Mouse (Mus musculus) heart, adult 11 months (tissue): Measurements from ENCODE around the gene Chrna4.

Source experiments
- DNase-seq: peaks from one replicate; pipeline ENCODE4 v3.0.0; 2022

Gene Chrna4

DNA sequence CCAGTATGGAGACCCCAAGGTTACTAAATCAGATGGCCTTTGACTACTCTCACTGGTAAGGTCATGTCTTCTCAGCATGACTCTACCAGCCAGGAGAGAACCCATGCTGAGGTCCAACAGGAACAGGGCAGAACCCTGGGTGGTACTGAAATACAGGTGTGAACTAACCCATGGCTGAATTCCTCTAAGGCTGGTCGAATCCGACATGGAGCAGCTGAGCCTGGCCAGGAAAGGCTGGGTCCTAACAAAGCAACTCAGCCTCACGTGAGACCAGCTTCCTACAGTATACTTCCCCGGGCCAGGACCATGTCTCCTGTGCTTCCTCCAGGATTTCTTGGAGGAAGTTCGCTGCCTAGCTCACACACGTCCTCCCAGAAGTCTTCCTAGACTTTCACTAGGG lies 6.8 kb downstream of the Chrna4 start:
- no peak for DNase-seq

DNA sequence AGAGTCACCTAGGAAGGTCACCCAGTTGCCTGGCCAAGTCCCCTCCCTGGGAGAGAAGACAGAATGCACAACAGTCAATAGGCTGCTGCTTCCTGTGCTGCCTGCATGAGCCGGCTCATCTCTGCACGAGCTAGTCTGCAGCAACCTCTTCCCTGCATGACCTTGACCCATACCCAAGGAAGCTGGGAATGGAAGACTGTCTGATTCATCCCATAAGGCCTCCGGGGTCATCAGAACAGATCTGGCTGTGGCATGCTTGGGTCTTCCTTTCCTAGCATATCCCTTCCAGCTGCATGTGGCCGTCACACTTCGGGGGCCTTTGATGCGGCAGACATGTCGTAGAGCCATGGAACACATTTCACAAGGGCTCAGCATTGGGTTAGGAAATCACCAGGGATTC lies 8.2 kb downstream of the Chrna4 start:
- DNase-seq: no peak

DNA sequence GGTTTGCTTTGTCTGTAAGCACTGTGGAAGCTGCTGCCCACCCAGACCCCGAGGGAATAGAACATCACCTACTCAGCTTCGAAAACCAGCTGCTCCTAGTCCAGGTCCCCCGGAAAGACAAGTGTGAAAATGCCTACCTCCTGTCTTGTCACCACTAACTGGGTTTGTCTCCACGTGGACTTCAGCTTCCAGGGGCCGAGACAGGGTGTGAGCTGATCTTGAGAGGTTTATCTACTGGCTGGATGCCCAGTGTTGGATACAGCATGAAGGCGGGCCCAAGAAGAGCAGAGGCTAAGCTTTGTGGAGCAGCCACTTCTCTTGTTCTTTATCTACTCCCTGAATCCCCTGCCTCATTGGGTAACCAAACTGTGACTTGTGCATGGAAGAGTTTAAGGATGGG lies 10.0 kb downstream of the Chrna4 start:
- DNase-seq: no peak

DNA sequence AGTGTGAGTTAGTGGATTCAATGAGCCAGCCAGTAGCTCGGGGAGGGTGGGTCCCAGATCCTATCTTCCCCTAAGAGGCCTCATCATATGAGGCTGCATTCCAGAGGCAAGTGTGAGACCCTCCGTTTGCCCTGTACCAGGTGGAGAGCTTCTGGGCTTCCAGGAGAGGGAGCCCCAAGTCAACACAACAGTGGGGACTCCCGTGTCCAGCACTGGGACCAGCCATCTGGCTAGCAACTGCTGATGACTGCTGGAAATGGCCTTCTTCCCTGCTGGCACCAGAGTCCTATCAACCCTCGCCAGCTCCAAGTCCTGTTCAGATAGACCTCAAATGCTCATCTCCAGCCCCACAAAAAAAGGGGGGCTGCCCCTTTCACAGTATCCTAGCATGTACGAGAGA lies 10.9 kb downstream of the Chrna4 start:
- no peak for DNase-seq

DNA sequence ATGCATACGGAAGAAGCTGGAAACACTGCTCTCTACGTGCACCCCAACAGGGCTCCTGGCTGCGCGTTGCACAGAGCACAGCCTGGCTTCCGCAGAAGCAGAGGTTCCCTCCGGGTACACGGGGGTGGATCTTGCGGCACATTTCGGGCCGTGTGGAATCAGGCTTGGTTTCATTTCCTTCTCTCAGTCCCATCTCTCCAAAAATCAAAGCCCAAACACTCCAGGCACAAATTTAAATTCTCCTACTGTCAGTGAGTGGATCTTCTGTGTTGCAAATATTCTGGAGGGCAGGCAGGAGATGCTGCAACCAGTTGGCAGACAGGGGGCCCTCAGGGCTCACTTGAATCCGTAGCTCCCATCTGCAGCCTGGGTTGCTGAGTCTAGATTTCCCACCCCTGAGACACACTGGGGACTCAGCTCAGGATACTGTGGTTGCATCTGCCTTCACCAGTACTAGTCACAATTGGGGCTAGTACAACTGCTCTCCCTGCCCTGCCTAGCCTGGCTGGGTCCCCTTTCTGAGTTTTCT lies 11.9 kb downstream of the Chrna4 start:
- no peak for DNase-seq

DNA sequence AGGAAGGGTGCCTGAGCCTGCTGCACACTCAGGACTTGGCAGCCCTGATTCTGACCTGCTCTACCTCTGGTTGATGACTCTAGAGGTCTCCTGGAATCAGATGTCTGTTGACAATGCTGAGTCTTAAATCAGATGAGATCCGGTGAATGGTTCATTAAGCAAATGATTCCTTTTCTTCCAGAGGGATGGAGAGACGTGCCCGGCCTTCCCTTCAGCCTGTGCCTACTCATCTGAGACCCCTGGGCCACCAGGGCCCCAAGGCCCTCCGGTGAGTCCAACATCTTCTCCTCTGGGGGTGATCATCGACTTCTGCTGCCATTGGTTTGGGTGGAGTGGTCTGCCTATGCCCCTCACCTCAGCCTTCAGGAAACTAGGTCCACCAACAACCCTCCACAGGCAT lies 35.0 kb downstream of the Chrna4 start:
- DNase-seq: no peak

DNA sequence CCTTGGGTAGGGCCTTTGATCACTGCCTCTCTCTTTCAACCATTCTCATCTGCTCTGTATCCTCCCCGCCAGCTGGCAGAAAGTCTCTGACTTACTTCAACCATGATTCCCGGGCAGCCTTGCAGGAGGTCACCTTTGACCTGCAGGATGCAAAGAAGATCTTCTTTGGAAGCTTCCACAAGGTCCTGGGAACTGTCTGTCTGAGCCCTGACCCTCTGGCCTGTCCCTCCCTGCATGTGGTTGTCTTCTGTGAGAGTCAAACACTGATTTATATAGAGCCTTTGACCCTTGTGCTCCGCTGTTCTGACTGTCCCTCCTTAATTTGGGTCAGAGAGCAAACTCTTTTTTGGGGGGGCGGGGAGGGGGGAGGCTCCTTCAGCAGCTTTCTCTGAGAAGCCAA lies 36.3 kb downstream of the Chrna4 start:
- DNase-seq: no peak

DNA sequence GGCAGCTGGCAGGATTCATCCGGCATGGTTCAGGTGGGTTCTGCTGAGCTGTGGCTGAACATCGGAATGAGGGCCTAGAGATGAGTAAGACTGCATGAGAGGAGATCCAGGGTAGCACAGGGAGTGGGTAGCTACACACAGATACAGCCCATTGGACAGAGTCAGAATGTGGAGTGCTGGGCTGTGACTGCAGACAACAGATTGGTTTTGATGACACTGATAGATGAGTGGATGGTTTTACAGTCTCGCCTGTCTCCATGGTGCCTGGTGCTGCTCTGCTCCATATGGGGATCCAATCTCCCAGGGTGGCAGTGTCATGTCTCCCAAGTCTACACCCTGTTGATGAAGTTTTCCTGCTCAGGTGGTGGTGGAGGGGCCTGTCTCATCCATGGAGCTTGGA lies 46.4 kb downstream of the Chrna4 start:
- DNase-seq: no peak

DNA sequence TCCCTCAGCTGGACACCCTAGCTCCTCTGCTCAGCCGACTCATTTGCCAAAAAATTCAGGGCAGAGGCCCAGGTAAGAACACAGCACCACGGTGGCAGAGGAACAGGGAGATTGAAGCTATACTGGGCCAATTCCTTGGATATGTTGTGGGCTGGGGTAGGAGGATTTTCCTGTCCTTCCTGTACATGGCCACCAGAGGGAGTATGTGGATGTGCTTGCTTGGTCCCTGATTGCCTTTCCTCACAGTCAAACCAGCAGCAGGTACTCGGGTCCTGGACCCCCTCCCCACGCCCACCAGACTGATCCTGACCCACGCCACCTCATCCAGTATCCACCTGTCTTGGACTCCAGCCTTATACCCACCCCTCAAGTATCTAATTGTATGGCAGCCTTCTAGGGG lies 46.9 kb downstream of the Chrna4 start:
- DNase-seq: no peak

DNA sequence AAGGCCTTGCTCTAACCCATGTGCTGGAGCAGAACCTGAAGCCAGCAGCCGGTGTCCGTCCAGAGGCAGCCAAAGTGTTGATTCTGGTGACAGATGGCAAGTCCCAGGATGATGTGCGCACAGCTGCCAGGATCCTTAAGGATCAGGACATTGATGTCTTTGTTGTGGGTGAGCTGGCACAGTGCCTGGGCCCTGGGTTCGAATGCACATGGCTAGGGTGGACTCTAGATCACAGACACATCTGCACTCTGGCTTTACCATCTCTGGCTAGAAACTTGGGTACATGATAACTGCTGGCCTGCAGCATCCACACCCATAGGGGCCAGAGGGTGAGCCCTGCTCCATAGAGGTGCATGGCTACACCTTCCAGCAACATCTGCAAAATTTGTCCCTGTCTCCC lies 47.9 kb downstream of the Chrna4 start:
- DNase-seq: no peak

DNA sequence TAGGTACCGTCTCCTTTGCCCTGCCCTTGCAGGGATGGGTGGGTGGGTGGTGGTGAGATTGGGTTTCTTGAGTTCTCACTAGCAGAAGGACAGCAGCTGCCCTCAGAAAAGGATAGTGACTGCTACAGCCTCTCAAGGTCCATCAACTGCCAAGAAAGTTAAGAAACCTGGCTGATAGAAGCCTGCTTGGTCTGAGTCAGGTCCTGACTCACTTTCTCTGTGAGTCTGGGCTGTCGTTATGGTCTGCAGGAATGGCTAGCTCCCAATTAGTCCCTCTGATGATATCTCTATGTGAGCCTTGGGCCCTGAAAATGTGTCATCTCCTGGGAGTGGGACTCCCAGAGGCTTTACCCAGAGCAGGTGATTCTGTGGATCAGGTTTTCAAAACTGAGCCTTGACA lies 49.0 kb downstream of the Chrna4 start:
- no peak for DNase-seq

DNA sequence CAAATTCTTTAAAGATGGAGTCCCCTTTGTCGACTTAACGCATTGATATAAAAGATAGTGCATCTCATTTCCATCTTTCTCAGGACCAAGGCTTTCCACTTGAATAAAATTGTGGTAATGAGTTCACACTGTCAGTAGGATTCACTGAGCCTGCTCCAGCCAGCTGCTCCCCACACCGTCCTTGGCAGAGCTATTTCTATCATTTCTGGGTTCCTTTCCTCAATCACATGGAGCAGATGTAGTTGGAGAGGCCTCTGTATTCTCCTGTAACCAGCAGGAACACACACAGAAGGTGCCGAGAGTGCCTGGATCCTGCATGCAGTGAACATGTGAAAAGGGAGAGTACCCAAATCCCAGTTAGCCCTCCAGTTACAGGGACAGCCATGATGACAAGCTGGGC lies 53.0 kb downstream of the Chrna4 start:
- no peak for DNase-seq

DNA sequence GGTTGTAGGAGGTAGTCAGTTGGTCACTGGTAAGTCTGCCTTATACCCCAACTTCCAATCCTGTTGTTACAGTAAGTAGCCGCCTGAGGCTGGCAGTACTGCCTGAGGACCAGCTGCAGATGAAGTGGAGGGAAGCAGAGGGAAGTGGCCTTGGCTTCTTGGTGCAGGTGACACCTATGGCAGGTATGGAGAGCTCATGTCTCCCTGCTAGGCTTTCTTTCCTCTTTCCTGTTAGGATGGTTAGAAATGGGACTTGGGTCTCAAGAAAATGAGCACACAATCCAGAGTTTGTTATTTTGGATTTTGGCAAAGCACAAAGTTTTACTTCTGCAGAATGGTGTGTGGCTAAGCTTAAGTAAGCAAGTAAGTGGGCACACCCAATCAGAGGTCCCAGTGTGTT lies 54.4 kb downstream of the Chrna4 start:
- DNase-seq: no peak

DNA sequence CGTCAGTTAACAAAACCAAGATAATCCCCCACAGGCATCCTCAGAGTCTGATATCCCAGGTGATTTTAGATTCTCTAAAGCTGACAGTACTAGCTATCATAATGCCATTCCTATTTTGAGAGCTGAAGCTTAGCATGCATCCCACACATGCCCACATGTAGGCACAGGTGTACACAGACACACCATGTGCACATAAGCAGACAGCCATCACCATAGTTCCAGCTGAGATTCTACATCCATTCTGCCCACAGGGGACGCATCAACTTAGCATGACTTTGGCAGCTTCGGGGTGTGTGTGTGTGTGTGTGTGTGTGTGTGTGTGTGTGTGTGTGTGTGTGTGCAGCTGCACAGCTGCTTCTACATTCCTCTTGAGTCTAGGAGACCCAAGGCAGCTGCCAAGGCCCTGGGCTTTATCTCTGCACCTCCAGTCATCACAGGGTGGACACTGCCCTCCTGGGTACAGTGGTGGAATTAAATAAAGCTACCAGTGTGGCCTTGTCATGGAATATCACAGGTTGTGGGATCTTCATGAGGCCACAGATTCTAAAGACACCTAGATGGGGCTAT lies 54.9 kb downstream of the Chrna4 start:
- DNase-seq: no peak

DNA sequence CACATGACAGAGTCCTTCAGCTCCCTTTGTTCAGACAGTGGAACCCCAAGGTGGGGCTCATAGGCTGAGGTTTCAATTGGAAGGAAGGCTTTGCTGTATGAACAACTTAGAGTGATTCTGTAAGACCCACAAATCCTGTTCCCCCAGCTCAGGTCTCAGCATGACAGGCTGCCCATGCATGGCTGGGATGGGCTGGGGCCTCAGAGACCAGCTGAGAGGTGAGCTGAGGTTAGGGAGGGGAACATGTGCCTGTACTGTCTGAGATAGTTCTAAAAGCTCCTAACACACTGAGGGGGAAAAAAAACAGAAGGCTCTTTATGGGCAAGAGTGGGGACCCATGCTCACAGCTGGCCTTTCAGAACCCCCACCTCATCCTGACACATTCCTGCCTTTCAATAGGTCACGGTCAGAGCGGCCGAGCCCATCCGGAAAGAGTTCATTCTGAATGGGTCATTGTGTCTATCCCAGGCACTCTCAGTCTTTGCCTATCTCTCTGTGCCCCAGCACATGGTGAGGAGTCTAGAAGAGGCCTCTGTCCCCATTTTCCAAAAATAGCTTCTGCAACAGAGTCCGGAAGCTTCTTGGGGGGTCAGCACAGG lies 55.8 kb downstream of the Chrna4 start:
- no peak for DNase-seq

DNA sequence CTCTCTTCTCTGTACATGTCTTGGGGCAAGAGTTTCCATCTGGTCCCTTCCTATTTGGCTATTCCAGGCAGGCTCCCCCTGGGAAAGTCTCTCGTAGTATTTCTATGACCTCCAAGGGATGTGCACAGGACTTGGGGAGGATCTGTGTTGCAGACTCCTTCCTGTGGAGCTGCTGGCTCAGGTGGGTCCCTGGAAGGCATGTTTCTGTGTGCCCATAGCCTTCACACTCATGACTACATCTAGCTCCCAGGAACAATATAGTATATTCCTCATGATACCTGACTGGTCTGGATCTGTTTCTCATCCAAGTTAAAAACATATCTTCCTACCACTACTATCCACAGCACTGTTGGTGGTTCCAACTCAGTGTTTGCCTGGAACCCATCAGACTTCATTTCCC lies 56.3 kb downstream of the Chrna4 start:
- DNase-seq: no peak

DNA sequence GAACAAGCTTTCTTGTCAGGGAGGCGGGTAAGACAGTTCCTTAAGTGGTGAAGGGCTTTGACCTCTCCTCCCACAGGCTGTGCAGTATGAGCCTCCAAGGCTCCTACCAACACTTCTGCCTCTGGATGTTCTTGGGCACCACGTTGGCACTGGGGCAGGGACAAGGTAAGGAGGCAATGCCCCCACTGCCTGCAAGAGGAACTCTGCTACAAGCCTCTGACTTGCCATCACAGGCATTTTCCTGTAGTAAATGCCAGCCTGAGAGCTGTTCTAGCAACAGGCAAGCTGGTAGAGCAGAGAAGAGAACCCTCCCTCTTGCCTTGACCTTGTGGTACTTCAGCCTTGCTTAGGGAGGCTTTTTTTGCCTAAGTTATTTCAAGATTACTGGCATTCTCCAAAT lies 56.9 kb downstream of the Chrna4 start, which contains the start of gene Col20a1:
TSS of gene Col20a1 (plus strand) at position 87 of the 400 bp plus-strand sequence.
- no peak for DNase-seq

DNA sequence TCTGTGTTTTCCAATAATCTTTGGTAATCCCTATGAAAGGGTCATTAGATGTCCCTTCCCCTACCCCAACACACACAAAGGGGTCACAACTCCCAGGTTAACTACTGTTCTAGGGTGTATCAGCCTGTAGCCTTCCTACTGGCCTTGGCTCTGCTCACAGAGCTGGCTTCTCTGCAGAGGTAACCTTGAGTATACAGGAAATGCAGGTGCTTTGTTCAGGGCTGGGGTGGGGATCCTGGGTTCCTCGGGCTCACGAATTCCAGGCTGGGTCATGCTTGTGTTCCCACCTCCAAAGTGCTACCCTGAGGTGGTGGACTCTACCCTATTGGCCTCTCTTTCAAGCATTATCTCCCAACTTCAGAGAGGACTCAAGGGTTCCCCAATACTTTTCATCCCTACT lies 57.7 kb downstream of the Chrna4 start:
- no peak for DNase-seq

DNA sequence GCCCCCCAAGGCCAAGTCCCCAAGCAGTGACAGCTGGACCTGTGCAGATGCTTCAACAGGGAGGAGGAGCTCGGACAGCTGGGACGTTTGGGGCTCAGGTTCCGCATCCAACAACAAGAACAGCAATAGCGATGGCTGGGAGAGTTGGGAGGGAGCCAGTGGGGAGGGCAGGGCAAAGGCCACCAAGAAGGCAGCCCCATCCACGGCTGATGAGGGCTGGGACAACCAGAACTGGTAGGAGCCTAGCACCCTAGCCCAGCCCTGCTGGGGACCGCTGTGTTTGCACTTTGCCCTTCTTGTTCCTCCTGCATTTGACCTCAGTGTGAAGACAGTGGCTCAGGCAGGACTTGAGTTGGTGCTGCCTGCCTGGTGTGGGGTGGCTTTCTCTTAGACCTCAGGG lies 62.2 kb downstream of the Chrna4 start:
- no peak for DNase-seq
